Mouse (Mus musculus): ENCODE results near the gene Ivd.

GRCm38 (mm10) chr2:118875316-118875715, 13.6 kb downstream of the Ivd start:
- TF ChIP-seq CTCF (IDR thresholded peaks at IDR 0.05; ENCODE audit: extremely low read depth, insufficient read depth, low read length), result no peak
- no peak for TF ChIP-seq POLR2A (IDR thresholded peaks at IDR 0.05; ENCODE audit: extremely low read depth, insufficient read depth, low read length)
